Mouse (Mus musculus): ENCODE measurements around the gene Sppl2c. TPM values are rescaled to one million over a fixed set of nuclear protein-coding genes. Genes with fewer than 3 reads are reported as not detected.

Gene Sppl2c
- polyA plus RNA-seq, 1 experiment from 2014 or later: not detected

- no peak for DNase-seq (ENCODE audit: low spot score)
These were observed 52.0 kb downstream of the Sppl2c start for GRCm38 (mm10) chr11:104237958-104238747.

Other genes with a start within 250 kb of the Sppl2c start
- 51.6 and 60.2 TPM in 2 replicates for gene Nsf, start 232.3 kb upstream of the Sppl2c start, polyA plus RNA-seq (2015; fragmentation: Nextera tagmentation; extraction: Ambion mirVana)
- 42.2 and 49.6 TPM in 2 replicates for gene Arf2, start 219.6 kb upstream of the Sppl2c start, polyA plus RNA-seq (2015; fragmentation: Nextera tagmentation; extraction: Ambion mirVana)
- gene Crhr1, start 53.5 kb upstream of the Sppl2c start, polyA plus RNA-seq (2015; fragmentation: Nextera tagmentation; extraction: Ambion mirVana): 0.05 TPM in 1 of 2 replicates, not detected in the other
- 0.41 and 0.61 TPM in 2 replicates for gene Mapt, start 45.1 kb downstream of the Sppl2c start, polyA plus RNA-seq (2015; fragmentation: Nextera tagmentation; extraction: Ambion mirVana)